17 mouse cellular contexts compared by ENCODE assay signal in genomic region chr7:67852859-67853258, GRCm38 (mm10).
"Had no signal": no experiment of that assay in that cellular context is flagged by ENCODE, and none has a peak within 500 bp of the region (broad histone marks: within the 10 kb centered on the region; RNA-seq: fewer than 3 reads in every experiment).

No protein-coding gene starts in this region.

- DNase-seq: gastrocnemius, adult 2 months; gastrocnemius, postnatal 10 days; gastrocnemius, postnatal 25 days; heart, adult 18-20 months; heart, postnatal 10 days; heart, postnatal 4 days; kidney, adult 18-20 months; kidney, adult 8-10 months; kidney, postnatal 10 days; kidney, postnatal 25 days; kidney, postnatal 4 days; liver; liver, embryonic 13.5 days had no signal

- ATAC-seq: hindbrain, embryonic 16.5 days; inflammation-experienced regulatory T-cells, adult 6 months; intestine, embryonic 15.5 days; intestine, postnatal 0 days had no signal
